Mouse (Mus musculus) E14TG2a.4 (cell line): ENCODE results near the gene Asic1.
A peak's percentile ranks its signal among the peaks of the same experiment; 100 is the strongest.

Source experiments
- CTCF ChIP-seq: conservative IDR thresholded peaks from 2 replicates; pipeline ENCODE4 v1.5.1; 2014; ENCODE audit warnings: low read length
- NANOG ChIP-seq: IDR thresholded peaks from 2 replicates; pipeline ENCODE4 v1.6.1; 2014; ENCODE audit warnings: borderline replicate concordance, low read length, mixed read lengths

DNA sequence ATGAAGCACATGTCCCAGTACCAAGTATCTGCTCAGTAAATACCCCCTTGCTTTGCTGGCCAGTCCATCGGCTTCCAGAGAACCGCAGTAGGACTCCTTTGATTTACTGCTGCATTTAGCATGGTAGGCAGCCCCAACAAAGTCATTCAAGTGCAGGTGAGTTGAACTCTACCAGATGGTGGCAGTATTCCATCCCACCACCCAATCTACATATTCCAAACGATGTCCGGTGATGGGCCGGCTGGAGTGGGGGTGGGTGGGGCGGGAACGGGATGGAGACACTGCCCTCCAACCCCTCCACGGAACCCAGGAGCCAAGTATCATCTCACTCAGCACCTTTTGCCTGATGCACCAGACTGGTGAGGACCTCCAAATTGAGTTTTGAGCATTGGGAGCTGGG, 16.9 kb upstream of the Asic1 start:
- 0 out of 2 replicates have a peak, but pooled peaks have one; percentile 13 for TF ChIP-seq CTCF
- TF ChIP-seq NANOG: no peak
